Mouse (Mus musculus) MEL (cell line): ENCODE measurements around the gene Map3k10. TPM values are rescaled to one million over a fixed set of nuclear protein-coding genes. Genes with fewer than 3 reads are reported as not detected.

Source experiments
- BHLHE40 ChIP-seq: IDR thresholded peaks from 2 replicates; pipeline ENCODE4 v1.6.1; 2012; ENCODE audit warnings: low read depth, mild to moderate bottlenecking, inconsistent platforms, low read length, improper control_type of control experiment, borderline replicate concordance
- CHD1 ChIP-seq: IDR thresholded peaks from 2 replicates; pipeline ENCODE4 v1.6.1; 2012; ENCODE audit warnings: low read depth, mild to moderate bottlenecking, inconsistent platforms, low read length, improper control_type of control experiment
- CHD2 ChIP-seq: IDR thresholded peaks from 2 replicates; pipeline ENCODE4 v1.6.1; 2011; ENCODE audit warnings: low read length, improper control_type of control experiment
- ELF1 ChIP-seq: IDR thresholded peaks from 2 replicates; pipeline ENCODE4 v1.6.1; 2014; ENCODE audit warnings: low read depth, mild to moderate bottlenecking, inconsistent platforms, low read length, improper control_type of control experiment, moderate library complexity
- ETS1 ChIP-seq: IDR thresholded peaks from 2 replicates; pipeline ENCODE4 v1.6.1; 2012; ENCODE audit warnings: low read depth, mild to moderate bottlenecking, inconsistent platforms, low read length, improper control_type of control experiment, moderate library complexity
- GABPA ChIP-seq: IDR thresholded peaks from 2 replicates; pipeline ENCODE4 v1.6.1; 2012; ENCODE audit warnings: low read depth, mild to moderate bottlenecking, inconsistent platforms, low read length, improper control_type of control experiment, moderate library complexity
- HCFC1 ChIP-seq: IDR thresholded peaks from 2 replicates; pipeline ENCODE4 v1.6.1; 2012; ENCODE audit warnings: low read depth, mild to moderate bottlenecking, inconsistent platforms, low read length, improper control_type of control experiment, moderate library complexity
- JUND ChIP-seq: IDR thresholded peaks from 2 replicates; pipeline ENCODE4 v1.6.1; 2011; ENCODE audit warnings: low read depth, mild to moderate bottlenecking, improper control_type of control experiment, low read length
- KAT2A ChIP-seq: conservative IDR thresholded peaks from 2 replicates; pipeline ENCODE4 v1.6.1; 2012; ENCODE audit warnings: low read depth, low read length, improper control_type of control experiment, inconsistent platforms
- MAFK ChIP-seq: IDR thresholded peaks from 2 replicates; pipeline ENCODE4 v1.6.1; 2011; ENCODE audit warnings: low read depth, mild to moderate bottlenecking, low read length, improper control_type of control experiment, borderline replicate concordance
- MAZ ChIP-seq: IDR thresholded peaks from 2 replicates; pipeline ENCODE4 v1.6.1; 2012; ENCODE audit warnings: low read depth, mild to moderate bottlenecking, inconsistent platforms, low read length, improper control_type of control experiment
- MEF2A ChIP-seq: IDR thresholded peaks from 2 replicates; pipeline ENCODE4 v1.6.1; 2014; ENCODE audit warnings: low read depth, mild to moderate bottlenecking, inconsistent platforms, low read length, improper control_type of control experiment; ENCODE audit not compliant: poor library complexity, insufficient replicate concordance, severe bottlenecking; ENCODE audit errors: extremely low read depth
- MXI1 ChIP-seq: IDR thresholded peaks from 2 replicates; pipeline ENCODE4 v1.6.1; 2011; ENCODE audit warnings: mild to moderate bottlenecking, low read depth, low read length, improper control_type of control experiment
- MYC ChIP-seq: IDR thresholded peaks from 2 replicates; pipeline ENCODE4 v1.6.1; 2011; ENCODE audit warnings: low read depth, mild to moderate bottlenecking, low read length, improper control_type of control experiment, moderate library complexity
- NELFE ChIP-seq: IDR thresholded peaks from 2 replicates; pipeline ENCODE4 v1.6.1; 2011; ENCODE audit warnings: low read depth, low read length, improper control_type of control experiment
- POLR2A ChIP-seq, 2 experiments: IDR thresholded peaks; 2 replicates each; pipeline ENCODE4 v1.6.1; 2011 to 2012; ENCODE audit warnings: low read length in 2 of 2, mild to moderate bottlenecking in 2 of 2, control low read depth in 1 of 2, improper control_type of control experiment in 1 of 2, low read depth in 1 of 2, moderate library complexity in 1 of 2; ENCODE audit not compliant: control insufficient read depth in 1 of 2, insufficient read depth in 1 of 2, poor library complexity in 1 of 2
- POLR2AphosphoS2 ChIP-seq: IDR thresholded peaks from 2 replicates; pipeline ENCODE4 v1.6.1; 2011; ENCODE audit warnings: low read length, improper control_type of control experiment
- POLR2AphosphoS5 ChIP-seq: IDR thresholded peaks from 2 replicates; pipeline ENCODE4 v1.6.1; 2012; ENCODE audit warnings: low read depth, borderline replicate concordance, mild to moderate bottlenecking, inconsistent platforms, low read length, moderate library complexity, mixed read lengths
- SIN3A ChIP-seq: IDR thresholded peaks from 2 replicates; pipeline ENCODE4 v1.6.1; 2012; ENCODE audit warnings: low read length, improper control_type of control experiment, inconsistent platforms
- SMC3 ChIP-seq: IDR thresholded peaks from 2 replicates; pipeline ENCODE4 v1.6.1; 2011; ENCODE audit warnings: low read depth, low read length, improper control_type of control experiment
- TBP ChIP-seq: IDR thresholded peaks from 2 replicates; pipeline ENCODE4 v1.8.0; 2011; ENCODE audit warnings: low read depth, low read length, improper control_type of control experiment
- TCF12 ChIP-seq: IDR thresholded peaks from 2 replicates; pipeline ENCODE4 v1.6.1; 2014; ENCODE audit warnings: low read depth, mild to moderate bottlenecking, inconsistent platforms, low read length, improper control_type of control experiment, moderate library complexity
- UBTF ChIP-seq: IDR thresholded peaks from 2 replicates; pipeline ENCODE4 v1.6.1; 2012; ENCODE audit warnings: low read depth, mild to moderate bottlenecking, inconsistent platforms, low read length, improper control_type of control experiment, moderate library complexity, borderline replicate concordance; ENCODE audit not compliant: insufficient read depth
- USF2 ChIP-seq, 2 experiments: IDR thresholded peaks; 2 replicates each; pipeline ENCODE4 v1.6.1; 2011 to 2012; ENCODE audit warnings: improper control_type of control experiment in 2 of 2, low read length in 2 of 2, borderline replicate concordance in 1 of 2, inconsistent platforms in 1 of 2, low read depth in 1 of 2, mild to moderate bottlenecking in 1 of 2; ENCODE audit not compliant: insufficient read depth in 1 of 2
- ZMIZ1 ChIP-seq: IDR thresholded peaks from 2 replicates; pipeline ENCODE4 v1.6.1; 2012; ENCODE audit warnings: low read depth, mild to moderate bottlenecking, inconsistent platforms, low read length, improper control_type of control experiment, moderate library complexity
- ZNF384 ChIP-seq: IDR thresholded peaks from 2 replicates; pipeline ENCODE4 v1.6.1; 2012; ENCODE audit warnings: low read depth, mild to moderate bottlenecking, inconsistent platforms, low read length, improper control_type of control experiment
- polyA plus RNA-seq, 2 experiments: library from polyadenylated mRNA; stranded (reverse) in 1 of 2; unstranded in 1 of 2; fragments of >175 nt in 1 of 2; fragments of >200 nt in 1 of 2; gene quantifications; 2 replicates each; pipeline versions ENCODE4 v1.2.1 to v1.2.4; 2012; ENCODE audit warnings: low replicate concordance in 2 of 2, low read depth in 1 of 2; ENCODE audit not compliant: insufficient read length in 2 of 2, insufficient read depth in 1 of 2, missing spikeins in 1 of 2
- total RNA-seq: library from RNA; depleted of rRNA; stranded (reverse); fragments of 300-350 nt; gene quantifications from 2 replicates; pipeline ENCODE4 v1.2.3, GENCODE M21; 2012

Map3k10 gene
- total and polyA plus RNA-seq, 3 experiments = 22.0 to 33.3 TPM; not detected in 1

DNA sequence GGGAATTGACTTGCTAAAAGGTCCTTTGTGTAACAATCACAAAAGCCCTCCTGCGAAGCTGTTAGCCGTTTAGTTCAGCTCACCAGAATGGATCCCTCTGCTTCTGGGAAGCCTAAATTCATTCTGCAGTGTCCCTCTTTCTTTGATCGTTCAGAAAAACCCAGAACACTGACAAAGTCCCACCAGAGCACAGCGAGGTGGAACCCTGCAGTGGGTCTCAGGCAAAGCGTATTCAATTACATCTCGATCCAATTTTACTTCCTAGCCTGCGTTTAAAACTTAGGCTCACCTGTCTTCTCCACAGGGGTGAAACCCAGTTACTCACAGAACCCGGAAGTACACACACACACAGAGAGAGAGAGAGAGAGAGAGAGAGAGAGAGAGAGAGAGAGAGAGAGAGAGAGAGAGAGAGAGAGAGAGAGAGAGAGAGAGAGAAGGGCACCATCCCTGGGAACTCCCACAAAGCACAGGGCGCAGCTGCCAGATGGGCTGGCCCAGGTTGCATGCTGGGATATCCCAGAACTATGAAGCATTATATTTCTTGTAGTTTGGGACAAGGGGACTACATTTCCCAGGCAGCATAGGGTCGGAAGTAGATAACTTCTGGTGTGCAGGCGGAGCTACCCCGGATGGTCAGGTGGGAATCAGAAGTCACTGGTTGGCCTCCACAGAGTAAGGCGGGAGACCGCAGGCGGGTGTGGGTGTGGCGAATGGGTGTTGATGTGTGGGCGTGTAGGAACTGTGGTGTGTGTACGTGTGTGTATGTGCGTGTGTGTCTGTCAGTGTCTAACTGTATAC is 14.6 kb upstream of the Map3k10 start, which contains the start of gene Zfp607b (continued):
- TF ChIP-seq USF2 (IDR thresholded peaks at IDR 0.05; ENCODE audit: borderline replicate concordance in 1 of 2, insufficient read depth in 1 of 2, low read depth in 1 of 2, low read length in 2 of 2) (no peak), POLR2A (IDR thresholded peaks at IDR 0.05; ENCODE audit: control insufficient read depth in 1 of 2, insufficient read depth in 1 of 2, low read depth in 1 of 2, low read length in 2 of 2, poor library complexity in 1 of 2) (peak in 1 of 2 experiments; percentile 62; a peak in 1 of 4 replicates), MAZ (peak; percentile 75; the same call in 1 of the 2 replicates), CHD1 (no peak), JUND (peak; percentile 100), POLR2AphosphoS2 (peak; percentile 57; the same call in 1 of the 2 replicates), MAFK (no peak), ETS1 (peak; percentile 70; the same call in 1 of the 2 replicates), MXI1 (peak; percentile 59), TBP (peak; percentile 56; the same call in 1 of the 2 replicates), NELFE (no peak; the same call in 1 of the 2 replicates), ZNF384 (0 out of 2 replicates have a peak, but pooled peaks have one; percentile 17), KAT2A (peak; percentile 93), GABPA (no peak), POLR2AphosphoS5 (no peak), BHLHE40 (no peak), SMC3 (no peak), UBTF (no peak), MYC (peak; percentile 70; the same call in 1 of the 2 replicates), HCFC1 (peak; percentile 96), CHD2 (no peak), ZMIZ1 (no peak; the same call in 1 of the 2 replicates), MEF2A (no peak), TCF12 (peak; percentile 64), SIN3A (peak; percentile 80), ELF1 (peak; percentile 91)
